Mouse (Mus musculus) neural tube, embryonic 11.5 days (tissue): ENCODE measurements around the gene Rpl13. TPM values are rescaled to one million over a fixed set of nuclear protein-coding genes. Genes with fewer than 3 reads are reported as not detected.
"Not testable (repeated sequence)": the region's sequence is repeated elsewhere in the genome, so short reads cannot be mapped to it uniquely, and the experiment has no call there.

Source experiments
- ATAC-seq: fragments of 200-750 bp; cut with Nextera tagmentation; 2 replicates; pipeline ENCODE4 v1.8.0; 2017; ENCODE audit warnings: moderate number of reproducible peaks, mild to moderate bottlenecking, moderate TSS enrichment, moderate library complexity; ENCODE audit not compliant: insufficient read depth, low FRiP score, low TSS enrichment
- DNase-seq: peaks from one replicate; pipeline ENCODE4 v3.0.0-alpha.2; 2015; ENCODE audit warnings: low spot score
- H3K27ac ChIP-seq: fragments of 300-500 bp; sonication (generic); 2 replicates; pipeline ENCODE4 v1.5.1; 2014; ENCODE audit warnings: low read depth, mild to moderate bottlenecking, low read length
- H3K27me3 ChIP-seq: fragments of 300-500 bp; sonication (generic); 2 replicates; pipeline ENCODE4 v1.6.1; 2014; ENCODE audit warnings: mild to moderate bottlenecking, low read length, mixed read lengths; ENCODE audit not compliant: control insufficient read depth, insufficient read depth
- H3K36me3 ChIP-seq: fragments of 300-500 bp; sonication (generic); 2 replicates; pipeline ENCODE4 v1.6.1; 2014; ENCODE audit warnings: mild to moderate bottlenecking, low read length, moderate library complexity, mixed read lengths; ENCODE audit not compliant: control insufficient read depth, insufficient read depth
- H3K4me1 ChIP-seq: fragments of 300-500 bp; sonication (generic); 2 replicates; pipeline ENCODE4 v1.6.1; 2014; ENCODE audit warnings: low read length, mixed read lengths; ENCODE audit not compliant: control insufficient read depth, insufficient read depth
- H3K4me2 ChIP-seq: fragments of 300-500 bp; sonication (generic); 2 replicates; pipeline ENCODE4 v1.6.1; 2014; ENCODE audit warnings: low read depth, mild to moderate bottlenecking, moderate library complexity
- H3K4me3 ChIP-seq: fragments of 300-500 bp; sonication (generic); 2 replicates; pipeline ENCODE4 v1.5.1; 2014; ENCODE audit warnings: low read depth, low read length
- H3K9ac ChIP-seq: fragments of 300-500 bp; sonication (generic); 2 replicates; pipeline ENCODE4 v1.6.1; 2014; ENCODE audit warnings: mild to moderate bottlenecking, low read length
- H3K9me3 ChIP-seq: fragments of 300-500 bp; sonication (generic); 2 replicates; pipeline ENCODE4 v1.6.1; 2016; ENCODE audit warnings: low read length; ENCODE audit not compliant: control insufficient read depth
- whole genome bisulfite sequencing: fragments of 180-500 bp; shearing (Covaris S2); extraction: QIAGEN DNeasy Blood & Tissue Kit; methylation state at CpG from one replicate; pipeline ENCODE4 v1.1.7; 2014; 5-methylcytosine and 5-hydroxymethylcytosine counted together
- polyA plus RNA-seq: library from polyadenylated mRNA; unstranded; fragments of >200 nt; fragmentation: Nextera tagmentation; extraction: Ambion mirVana; gene quantifications from 2 replicates; pipeline ENCODE4 v1.2.1, GENCODE M21; 2014

Gene Rpl13
- polyA plus RNA-seq, 1 experiment from 2014 or later, result 1,194 TPM

GRCm38 (mm10) chr8:123082993-123083392 lies 19.2 kb upstream of the Rpl13 start:
- Histone ChIP-seq H3K4me3 (no peak overlapping the region), H3K9ac (no peak overlapping the region), H3K4me1 (no peaks in the 10 kb centered on the region), H3K9me3 (no peaks in the 10 kb centered on the region), H3K27me3 (no peaks in the 10 kb centered on the region), H3K4me2 (no peak overlapping the region), H3K36me3 (peaks cover 17% of the 10 kb centered on the region), H3K27ac (no peak overlapping the region)
- ATAC-seq (no peak), DNase-seq (no peak)
- WGBS, result 85% methylated on average over 6 of the region's 6 CpGs

- peaks cover 15% of the 10 kb centered on the region for H3K36me3 ChIP-seq
- 93% methylated on average over 12 of the region's 12 CpGs for WGBS
These were observed 18.5 kb upstream of the Rpl13 start for GRCm38 (mm10) chr8:123083610-123084009.

GRCm38 (mm10) chr8:123087289-123087688 lies 14.9 kb upstream of the Rpl13 start:
- Histone ChIP-seq H3K36me3 (peaks cover 23% of the 10 kb centered on the region), H3K9me3 (no peaks in the 10 kb centered on the region), H3K4me2 (no peak overlapping the region), H3K4me3 (no peak overlapping the region), H3K9ac (no peak overlapping the region), H3K4me1 (no peaks in the 10 kb centered on the region), H3K27ac (no peak overlapping the region), H3K27me3 (no peaks in the 10 kb centered on the region)
- WGBS, result 92% methylated on average over 9 of the region's 9 CpGs
- no peak for ATAC-seq
- no peak for DNase-seq

More at GRCm38 (mm10) chr8:123083610-123084009, 18.5 kb upstream of the Rpl13 start:
- ATAC-seq (no peak), DNase-seq (no peak)
- no peak overlapping the region for H3K4me3 ChIP-seq
- H3K4me2 ChIP-seq, result no peak overlapping the region
- no peak overlapping the region for H3K9ac ChIP-seq
- no peaks in the 10 kb centered on the region for H3K9me3 ChIP-seq
- H3K27ac ChIP-seq, result no peak overlapping the region
- H3K4me1 ChIP-seq, result no peaks in the 10 kb centered on the region
- no peaks in the 10 kb centered on the region for H3K27me3 ChIP-seq

DNA sequence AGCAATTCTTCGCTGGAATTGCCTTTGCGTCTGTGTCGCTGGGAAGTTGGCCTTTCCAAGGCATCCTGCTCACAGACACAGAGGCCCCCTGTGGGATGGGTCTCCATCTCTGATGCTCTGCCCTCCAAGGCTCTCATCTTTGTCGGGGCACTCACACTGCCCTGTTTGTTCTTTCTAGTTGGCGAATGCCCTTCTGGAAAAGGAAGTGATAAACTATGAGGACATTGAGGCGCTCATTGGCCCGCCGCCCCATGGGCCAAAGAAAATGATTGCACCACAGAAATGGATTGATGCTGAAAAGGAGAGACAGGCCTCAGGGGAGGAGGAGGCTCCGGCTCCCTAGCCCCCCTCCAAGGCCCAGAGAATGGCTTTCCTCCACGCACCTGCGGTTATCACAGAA lies 4.9 kb upstream of the Rpl13 start:
- Histone ChIP-seq H3K4me3 (no peak overlapping the region), H3K4me2 (no peak overlapping the region), H3K4me1 (0 out of 2 replicates have a peak, but pooled peaks cover 2% of the 10 kb centered on the region), H3K9me3 (no peaks in the 10 kb centered on the region), H3K9ac (no peak overlapping the region), H3K27ac (no peak overlapping the region), H3K36me3 (peaks cover 8% of the 10 kb centered on the region), H3K27me3 (no peaks in the 10 kb centered on the region)
- DNase-seq, result no peak
- 92% methylated on average over 11 of the region's 11 CpGs for WGBS
- no peak for ATAC-seq

GRCm38 (mm10) chr8:123097786-123098584 lies 4.2 kb upstream of the Rpl13 start:
- Histone ChIP-seq H3K9ac (no peak overlapping the region), H3K4me2 (no peak overlapping the region), H3K9me3 (no peaks in the 10 kb centered on the region), H3K36me3 (peaks cover 8% of the 10 kb centered on the region), H3K4me1 (0 out of 2 replicates have a peak, but pooled peaks cover 2% of the 10 kb centered on the region), H3K27me3 (no peaks in the 10 kb centered on the region), H3K27ac (no peak overlapping the region), H3K4me3 (no peak overlapping the region)
- ATAC-seq, result no peak
- WGBS, result 78% methylated on average over 12 of the region's 12 CpGs
- no peak for DNase-seq

GRCm38 (mm10) chr8:123100288-123100687 lies 1.9 kb upstream of the Rpl13 start:
- H3K27ac ChIP-seq, result no peak overlapping the region
- no peak for ATAC-seq
- peaks cover 8% of the 10 kb centered on the region for H3K4me1 ChIP-seq
- WGBS, result 72% methylated on average over 8 of the region's 8 CpGs
- peaks cover 16% of the 10 kb centered on the region for H3K36me3 ChIP-seq
- H3K9me3 ChIP-seq, result no peaks in the 10 kb centered on the region
- H3K9ac ChIP-seq, result no peak overlapping the region
- no peak for DNase-seq
- no peak overlapping the region for H3K4me3 ChIP-seq
- H3K4me2 ChIP-seq, result no peak overlapping the region
- no peaks in the 10 kb centered on the region for H3K27me3 ChIP-seq

- Histone ChIP-seq H3K4me3 (no peak overlapping the region), H3K9me3 (no peaks in the 10 kb centered on the region), H3K27ac (no peak overlapping the region), H3K4me2 (no peak overlapping the region), H3K9ac (no peak overlapping the region), H3K4me1 (peaks cover 8% of the 10 kb centered on the region), H3K36me3 (peaks cover 14% of the 10 kb centered on the region), H3K27me3 (no peaks in the 10 kb centered on the region)
- 77% methylated on average over 4 of the region's 4 CpGs for WGBS
- DNase-seq, result no peak
- no peak for ATAC-seq
These were observed 906 bp upstream of the Rpl13 start for GRCm38 (mm10) chr8:123101244-123101643.

DNA sequence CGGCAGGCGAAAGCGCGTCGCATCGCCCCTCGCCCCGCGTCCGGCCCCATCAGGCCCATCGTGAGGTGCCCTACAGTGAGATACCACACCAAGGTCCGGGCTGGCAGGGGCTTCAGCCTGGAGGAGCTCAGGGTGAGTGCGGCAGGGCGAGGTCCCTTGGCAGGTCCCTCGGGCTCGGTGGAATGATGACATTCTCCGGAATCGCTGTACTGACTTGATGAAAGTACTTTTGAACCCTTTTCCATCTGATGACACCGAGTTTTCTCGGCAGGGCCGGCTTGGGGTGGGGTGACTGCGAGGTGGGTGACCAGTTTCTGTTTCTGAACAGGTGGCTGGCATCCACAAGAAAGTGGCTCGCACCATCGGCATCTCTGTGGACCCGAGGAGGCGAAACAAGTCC lies 705 bp downstream of the Rpl13 start:
- Histone ChIP-seq H3K4me3 (peak overlapping the region; percentile 95), H3K4me2 (peak overlapping the region; percentile 95), H3K27ac (peak overlapping the region; percentile 93), H3K36me3 (peaks cover 14% of the 10 kb centered on the region), H3K9ac (peak overlapping the region; percentile 97)
- not testable (repeated sequence) for H3K4me1 ChIP-seq, H3K9me3 ChIP-seq, H3K27me3 ChIP-seq, DNase-seq
- WGBS, result under 1% methylated on average over 25 of the region's 26 CpGs
- ATAC-seq, result peak; percentile 14; the same call in 1 of the 2 replicates

DNA sequence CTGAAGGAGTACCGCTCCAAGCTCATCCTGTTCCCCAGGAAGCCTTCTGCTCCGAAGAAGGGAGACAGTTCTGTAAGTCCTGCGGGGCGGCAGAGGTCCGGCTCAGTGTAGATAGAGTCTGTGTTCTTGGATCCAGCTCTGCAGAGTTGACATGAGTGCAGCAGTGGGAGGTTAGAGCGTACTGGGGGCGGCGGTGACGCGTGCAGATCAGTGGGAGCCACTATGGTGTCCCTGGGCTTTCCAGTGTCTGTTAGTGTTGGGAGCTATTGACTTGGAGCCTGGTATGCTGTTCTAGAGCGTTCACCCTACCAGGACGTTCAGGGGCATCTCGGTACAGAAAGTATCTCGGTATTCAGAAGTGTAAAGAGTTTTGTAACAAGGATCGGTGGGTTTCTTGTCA lies 1.1 kb downstream of the Rpl13 start:
- no peaks in the 10 kb centered on the region for H3K27me3 ChIP-seq
- H3K9ac ChIP-seq, result peak overlapping the region; percentile 97
- peak overlapping the region; percentile 95 for H3K4me3 ChIP-seq
- peaks cover 8% of the 10 kb centered on the region for H3K4me1 ChIP-seq
- peak overlapping the region; percentile 95 for H3K4me2 ChIP-seq
- DNase-seq, result no peak
- H3K27ac ChIP-seq, result no peak overlapping the region
- ATAC-seq, result no peak
- H3K36me3 ChIP-seq, result peaks cover 14% of the 10 kb centered on the region
- WGBS, result 14% methylated on average over 14 of the region's 15 CpGs
- H3K9me3 ChIP-seq, result no peaks in the 10 kb centered on the region
